Mouse (Mus musculus) forebrain, embryonic 16.5 days (tissue): ENCODE measurements around the gene Ptk7. TPM values are rescaled to one million over a fixed set of nuclear protein-coding genes. Genes with fewer than 3 reads are reported as not detected.
"Not testable (repeated sequence)": the region's sequence is repeated elsewhere in the genome, so short reads cannot be mapped to it uniquely, and the experiment has no call there.

Source experiments
- ATAC-seq: fragments of 200-750 bp; cut with Nextera tagmentation; 2 replicates; pipeline ENCODE4 v1.8.0; 2017; ENCODE audit warnings: mild to moderate bottlenecking, moderate library complexity
- H3K27ac ChIP-seq: fragments of 300-500 bp; sonication (generic); 2 replicates; pipeline ENCODE4 v1.5.1; 2014; ENCODE audit warnings: low read length, control low read depth
- H3K27me3 ChIP-seq: fragments of 300-500 bp; sonication (generic); replicated peaks from 2 replicates; pipeline ENCODE4 v1.6.1; 2014; ENCODE audit warnings: low read length; ENCODE audit not compliant: control insufficient read depth, insufficient read depth
- H3K36me3 ChIP-seq: fragments of 300-500 bp; sonication (generic); 2 replicates; pipeline ENCODE4 v1.6.1; 2014; ENCODE audit not compliant: control insufficient read depth, insufficient read depth
- H3K4me1 ChIP-seq: fragments of 300-500 bp; sonication (generic); replicated peaks from 2 replicates; pipeline ENCODE4 v1.6.1; 2014; ENCODE audit warnings: low read length; ENCODE audit not compliant: control insufficient read depth, insufficient read depth
- H3K4me2 ChIP-seq: fragments of 300-500 bp; sonication (generic); 2 replicates; pipeline ENCODE4 v1.6.1; 2014; ENCODE audit warnings: mild to moderate bottlenecking, low read length, control low read depth
- H3K4me3 ChIP-seq: fragments of 300-500 bp; sonication (generic); replicated peaks from 2 replicates; pipeline ENCODE4 v1.5.1; 2014; ENCODE audit warnings: mild to moderate bottlenecking, low read length, control low read depth
- H3K9ac ChIP-seq: fragments of 300-500 bp; sonication (generic); replicated peaks from 2 replicates; pipeline ENCODE4 v1.6.1; 2014; ENCODE audit warnings: low read depth, low read length, control low read depth
- H3K9me3 ChIP-seq: fragments of 300-500 bp; sonication (generic); 2 replicates; pipeline ENCODE4 v1.6.1; 2016; ENCODE audit warnings: low read length; ENCODE audit not compliant: control insufficient read depth
- WGBS: fragments of 180-500 bp; shearing (Covaris S2); extraction: QIAGEN DNeasy Blood & Tissue Kit; methylation state at CpG from one replicate; pipeline ENCODE4 v1.1.7; 2014; 5-methylcytosine and 5-hydroxymethylcytosine counted together
- polyA plus RNA-seq: library from polyadenylated mRNA; unstranded; fragments of >200 nt; fragmentation: Nextera tagmentation; extraction: Ambion mirVana; gene quantifications from 2 replicates; pipeline ENCODE4 v1.2.1, GENCODE M21; 2015

The Ptk7 gene
- polyA plus RNA-seq, 1 experiment from 2014 or later: 33.9 TPM

DNA sequence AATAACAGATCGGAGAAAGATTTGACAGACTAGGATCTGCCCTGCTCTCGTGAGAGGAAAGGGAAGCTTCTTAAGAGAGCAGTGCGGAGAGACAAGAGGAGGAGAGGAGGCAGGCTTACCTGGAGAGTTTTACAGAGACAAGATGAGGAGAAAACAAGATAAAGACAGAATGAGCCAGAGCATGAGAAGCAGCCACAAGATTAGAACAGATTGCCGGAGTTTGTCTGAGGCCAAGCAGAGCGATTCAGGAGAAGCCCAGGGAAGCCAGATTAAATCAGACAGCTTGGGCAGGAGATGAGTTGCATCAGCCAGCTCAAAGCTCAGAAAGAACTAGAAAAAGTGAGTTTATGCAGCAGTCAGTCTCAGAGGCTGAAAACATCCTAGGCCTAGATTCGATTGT, 40.4 kb downstream of the Ptk7 start:
- ATAC-seq: no peak

DNA sequence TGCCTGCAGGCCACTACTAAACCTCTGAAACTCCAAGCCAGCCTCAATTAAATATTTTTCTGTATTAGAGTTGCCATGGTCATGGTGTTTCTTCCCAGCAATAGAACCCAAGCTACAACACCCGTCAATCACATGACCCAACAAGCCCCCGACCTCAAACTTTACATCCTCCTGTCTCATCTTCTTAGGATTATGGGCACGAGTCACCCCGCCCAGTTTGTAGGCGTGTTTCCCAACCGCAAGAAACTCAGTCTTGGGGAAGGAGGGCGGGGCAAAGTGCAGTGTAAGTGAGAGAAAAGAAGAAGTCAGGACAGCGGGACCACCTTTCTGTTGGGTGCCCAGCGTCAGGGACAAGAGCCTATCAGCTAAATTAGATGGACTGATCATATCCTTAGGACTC, 41.1 kb downstream of the Ptk7 start:
- peaks cover 12% of the 10 kb centered on the region; the same call in 1 of the 2 replicates for H3K36me3 ChIP-seq
- H3K9me3 ChIP-seq: no peaks in the 10 kb centered on the region
- H3K27ac ChIP-seq: no peak overlapping the region
- H3K4me1 ChIP-seq: peaks cover 4% of the 10 kb centered on the region
- WGBS: 88% methylated on average over 9 of the region's 9 CpGs
- ATAC-seq: no peak
- H3K9ac ChIP-seq: no peak overlapping the region
- no peak overlapping the region for H3K4me2 ChIP-seq
- no peak overlapping the region for H3K4me3 ChIP-seq
- no peaks in the 10 kb centered on the region for H3K27me3 ChIP-seq

More for the DNA sequence above, 40.4 kb downstream of the Ptk7 start:
- Histone ChIP-seq H3K27me3 (no peaks in the 10 kb centered on the region), H3K9ac (no peak overlapping the region), H3K36me3 (peaks cover 12% of the 10 kb centered on the region; the same call in 1 of the 2 replicates), H3K27ac (no peak overlapping the region), H3K4me2 (no peak overlapping the region), H3K4me1 (peaks cover 4% of the 10 kb centered on the region), H3K9me3 (no peaks in the 10 kb centered on the region), H3K4me3 (no peak overlapping the region)
- 94% methylated on average over 6 of the region's 6 CpGs for whole genome bisulfite sequencing

DNA sequence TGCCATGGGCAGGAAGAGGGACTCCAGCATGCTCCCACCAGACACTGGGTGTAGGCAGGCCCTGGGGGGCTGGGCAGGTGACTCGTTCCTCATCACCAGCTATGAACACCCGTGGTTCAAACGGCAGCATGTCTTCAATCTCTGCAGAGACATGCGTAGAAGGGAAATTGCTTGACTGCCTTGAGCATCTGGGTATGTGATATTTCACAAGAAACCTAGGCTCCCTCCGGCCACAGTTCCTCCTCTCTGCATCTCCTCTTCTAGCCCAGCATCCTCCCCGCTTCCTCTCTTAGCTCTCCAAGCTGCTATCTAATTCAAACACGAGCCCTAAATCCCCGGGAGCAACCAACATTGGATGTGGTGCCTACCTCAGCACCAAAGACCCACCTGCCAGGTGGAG, 43.0 kb downstream of the Ptk7 start:
- Histone ChIP-seq H3K4me1 (no peaks in the 10 kb centered on the region), H3K27me3 (no peaks in the 10 kb centered on the region), H3K4me3 (no peak overlapping the region), H3K9ac (no peak overlapping the region), H3K27ac (no peak overlapping the region), H3K4me2 (no peak overlapping the region), H3K36me3 (peaks cover 14% of the 10 kb centered on the region; the same call in 1 of the 2 replicates), H3K9me3 (no peaks in the 10 kb centered on the region)
- WGBS: 98% methylated on average over 8 of the region's 8 CpGs
- ATAC-seq: no peak

DNA sequence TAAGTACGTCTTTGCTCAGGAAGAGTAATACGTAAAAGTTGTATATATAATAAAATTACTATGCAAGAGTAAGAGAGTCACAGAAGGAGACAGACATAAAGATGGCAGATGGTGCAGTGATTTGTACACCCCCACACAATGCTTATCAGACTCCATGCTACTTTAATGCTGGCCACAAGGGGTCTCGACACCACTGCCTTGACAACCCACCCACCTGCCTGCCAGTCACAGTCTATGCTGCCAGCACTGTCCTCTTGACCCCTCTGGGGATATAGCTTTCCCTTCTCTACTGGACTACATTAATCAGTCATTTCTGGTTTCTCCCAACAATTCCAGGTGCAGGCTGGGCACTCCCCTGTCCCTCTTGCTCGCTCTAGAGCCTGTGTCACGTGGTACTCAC, 50.7 kb downstream of the Ptk7 start:
- no peak overlapping the region for H3K4me2 ChIP-seq
- WGBS: 87% methylated on average over 5 of the region's 5 CpGs
- H3K27ac ChIP-seq: no peak overlapping the region
- H3K4me3 ChIP-seq: no peak overlapping the region
- no peak for ATAC-seq
- H3K4me1 ChIP-seq: no peaks in the 10 kb centered on the region
- H3K9me3 ChIP-seq: 0 out of 2 replicates have a peak, but pooled peaks cover 3% of the 10 kb centered on the region
- H3K27me3 ChIP-seq: no peaks in the 10 kb centered on the region
- peaks cover 17% of the 10 kb centered on the region for H3K36me3 ChIP-seq
- H3K9ac ChIP-seq: no peak overlapping the region

- WGBS: 85% methylated on average over 13 of the region's 13 CpGs
- peaks cover 17% of the 10 kb centered on the region for H3K36me3 ChIP-seq
These were observed 53.2 kb downstream of the Ptk7 start for GRCm38 (mm10) chr17:46576070-46576469.

DNA sequence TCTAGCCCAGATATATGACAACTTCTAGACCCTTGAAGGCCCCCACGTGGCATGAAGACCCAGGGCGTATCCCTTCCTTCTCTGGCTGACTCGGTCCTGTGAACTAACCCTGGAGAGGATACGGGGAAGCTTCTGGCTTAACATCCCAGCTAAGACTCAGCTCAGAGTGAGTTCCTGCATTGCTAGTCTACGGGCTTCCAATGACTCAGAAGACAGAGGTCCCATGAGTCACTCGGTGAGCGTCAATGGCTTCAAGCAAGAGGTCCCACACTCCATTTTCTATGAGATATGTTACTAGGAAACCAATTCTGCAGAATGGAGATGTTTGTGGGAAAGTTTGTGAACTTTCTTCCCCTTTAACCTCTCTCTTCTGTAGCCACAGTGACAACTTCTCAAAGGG, 54.8 kb downstream of the Ptk7 start:
- Histone ChIP-seq H3K4me1 (no peaks in the 10 kb centered on the region), H3K27ac (no peak overlapping the region), H3K9me3 (no peaks in the 10 kb centered on the region), H3K4me2 (no peak overlapping the region), H3K9ac (no peak overlapping the region), H3K36me3 (peaks cover 13% of the 10 kb centered on the region), H3K4me3 (no peak overlapping the region), H3K27me3 (no peaks in the 10 kb centered on the region)
- 91% methylated on average over 7 of the region's 7 CpGs for WGBS
- no peak for ATAC-seq

More at GRCm38 (mm10) chr17:46576070-46576469, 53.2 kb downstream of the Ptk7 start:
- ATAC-seq: no peak
- no peak overlapping the region for H3K27ac ChIP-seq
- no peak overlapping the region for H3K9ac ChIP-seq
- H3K27me3 ChIP-seq: no peaks in the 10 kb centered on the region
- no peak overlapping the region for H3K4me3 ChIP-seq
- H3K4me2 ChIP-seq: no peak overlapping the region
- H3K9me3 ChIP-seq: 0 out of 2 replicates have a peak, but pooled peaks cover 3% of the 10 kb centered on the region
- H3K4me1 ChIP-seq: no peaks in the 10 kb centered on the region

GRCm38 (mm10) chr17:46571005-46571404, 58.3 kb downstream of the Ptk7 start:
- Histone ChIP-seq H3K4me2 (no peak overlapping the region), H3K9me3 (no peaks in the 10 kb centered on the region), H3K4me3 (no peak overlapping the region), H3K36me3 (peaks cover 14% of the 10 kb centered on the region), H3K9ac (no peak overlapping the region), H3K27me3 (no peaks in the 10 kb centered on the region), H3K27ac (no peak overlapping the region), H3K4me1 (no peaks in the 10 kb centered on the region)
- 93% methylated on average over 11 of the region's 11 CpGs for whole genome bisulfite sequencing
- no peak for ATAC-seq

DNA sequence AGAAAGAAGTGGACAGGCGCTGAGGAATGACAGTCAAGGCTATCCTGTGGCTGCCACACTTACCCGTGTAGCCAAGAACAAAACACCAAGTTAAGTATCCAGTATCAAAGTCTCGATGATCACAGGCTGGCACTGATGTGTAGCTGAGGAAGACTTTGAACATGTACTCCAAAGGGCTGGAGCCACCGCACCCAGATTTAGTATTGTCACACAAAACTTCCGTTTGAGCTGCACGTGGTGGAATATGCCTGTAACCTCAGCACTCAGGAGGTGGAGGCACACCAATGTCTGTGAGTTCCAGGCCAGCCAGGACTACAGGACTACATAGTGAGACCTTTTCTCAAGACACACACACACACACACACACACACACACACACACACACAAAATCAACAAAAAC, 70.2 kb downstream of the Ptk7 start:
- peaks cover 12% of the 10 kb centered on the region for H3K4me1 ChIP-seq
- H3K9me3 ChIP-seq: no peaks in the 10 kb centered on the region
- no peaks in the 10 kb centered on the region for H3K36me3 ChIP-seq
- no peak for ATAC-seq
- 95% methylated on average over 6 of the region's 6 CpGs for WGBS
- H3K9ac ChIP-seq: no peak overlapping the region
- H3K4me3 ChIP-seq: no peak overlapping the region
- H3K27me3 ChIP-seq: no peaks in the 10 kb centered on the region
- no peak overlapping the region for H3K4me2 ChIP-seq
- no peak overlapping the region for H3K27ac ChIP-seq

- Histone ChIP-seq H3K4me2 (no peak overlapping the region), H3K9ac (no peak overlapping the region), H3K36me3 (no peaks in the 10 kb centered on the region), H3K4me3 (no peak overlapping the region), H3K27me3 (no peaks in the 10 kb centered on the region), H3K9me3 (no peaks in the 10 kb centered on the region), H3K27ac (no peak overlapping the region), H3K4me1 (peaks cover 22% of the 10 kb centered on the region)
- no peak for ATAC-seq
- 90% methylated on average over 5 of the region's 5 CpGs for WGBS
These were observed 71.2 kb downstream of the Ptk7 start for GRCm38 (mm10) chr17:46558151-46558550.

DNA sequence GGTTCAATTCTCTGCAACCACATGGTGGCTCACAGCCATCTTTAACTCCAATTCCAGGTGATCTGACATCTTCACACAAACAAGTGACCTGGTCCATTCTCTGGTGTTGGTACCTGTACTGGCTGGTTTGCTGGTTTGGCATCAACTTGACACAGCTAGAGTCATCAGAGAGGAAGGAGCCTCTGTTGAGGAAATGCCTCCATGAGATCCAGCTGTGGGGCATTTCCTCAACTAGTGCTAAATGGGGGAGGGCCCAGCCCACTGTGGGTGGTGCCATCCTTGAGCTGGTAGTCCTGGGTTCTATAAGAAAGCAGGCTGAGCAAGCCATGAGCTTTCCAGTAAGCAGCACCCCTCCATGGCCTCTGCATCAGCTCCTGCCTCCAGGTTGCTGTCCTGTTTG, 72.0 kb downstream of the Ptk7 start:
- not testable (repeated sequence) for H3K27ac ChIP-seq, H3K4me2 ChIP-seq, H3K9ac ChIP-seq, ATAC-seq, H3K27me3 ChIP-seq, H3K4me3 ChIP-seq, H3K9me3 ChIP-seq, H3K36me3 ChIP-seq
- peaks cover 29% of the 10 kb centered on the region for H3K4me1 ChIP-seq
